Mouse (Mus musculus) MEL (cell line): ENCODE measurements around the gene Erg.
A peak's percentile ranks its signal among the peaks of the same experiment; 100 is the strongest.

Experiments
- CTCF ChIP-seq, 3 experiments: IDR thresholded peaks in 2 of 3; conservative IDR thresholded peaks in 1 of 3; 2 replicates each; pipeline ENCODE4 v1.5.1; 2011 to 2012; ENCODE audit warnings: low read length in 3 of 3, low read depth in 2 of 3, mild to moderate bottlenecking in 2 of 3, improper control_type of control experiment in 1 of 3, inconsistent platforms in 1 of 3, mixed read lengths in 1 of 3, moderate library complexity in 1 of 3; ENCODE audit not compliant: control insufficient read depth in 1 of 3, insufficient read depth in 1 of 3, poor library complexity in 1 of 3, severe bottlenecking in 1 of 3
- EP300 ChIP-seq, 2 experiments: IDR thresholded peaks; 2 replicates each; pipeline ENCODE4 v1.6.1; 2011; ENCODE audit warnings: improper control_type of control experiment in 2 of 2, low read length in 2 of 2, low read depth in 1 of 2, mild to moderate bottlenecking in 1 of 2
- KAT2A ChIP-seq: conservative IDR thresholded peaks from 2 replicates; pipeline ENCODE4 v1.6.1; 2012; ENCODE audit warnings: low read depth, low read length, improper control_type of control experiment, inconsistent platforms
- MAZ ChIP-seq: IDR thresholded peaks from 2 replicates; pipeline ENCODE4 v1.6.1; 2012; ENCODE audit warnings: low read depth, mild to moderate bottlenecking, inconsistent platforms, low read length, improper control_type of control experiment
- POLR2A ChIP-seq, 2 experiments: IDR thresholded peaks; 2 replicates each; pipeline ENCODE4 v1.6.1; 2011 to 2012; ENCODE audit warnings: low read length in 2 of 2, mild to moderate bottlenecking in 2 of 2, control low read depth in 1 of 2, improper control_type of control experiment in 1 of 2, low read depth in 1 of 2, moderate library complexity in 1 of 2; ENCODE audit not compliant: control insufficient read depth in 1 of 2, insufficient read depth in 1 of 2, poor library complexity in 1 of 2
- POLR2AphosphoS5 ChIP-seq: IDR thresholded peaks from 2 replicates; pipeline ENCODE4 v1.6.1; 2012; ENCODE audit warnings: low read depth, borderline replicate concordance, mild to moderate bottlenecking, inconsistent platforms, low read length, moderate library complexity, mixed read lengths
- SIN3A ChIP-seq: IDR thresholded peaks from 2 replicates; pipeline ENCODE4 v1.6.1; 2012; ENCODE audit warnings: low read length, improper control_type of control experiment, inconsistent platforms
- USF1 ChIP-seq: IDR thresholded peaks from 2 replicates; pipeline ENCODE4 v1.6.1; 2014; ENCODE audit warnings: low read depth, mild to moderate bottlenecking, inconsistent platforms, low read length, improper control_type of control experiment, moderate library complexity
- ZMIZ1 ChIP-seq: IDR thresholded peaks from 2 replicates; pipeline ENCODE4 v1.6.1; 2012; ENCODE audit warnings: low read depth, mild to moderate bottlenecking, inconsistent platforms, low read length, improper control_type of control experiment, moderate library complexity

- peak; percentile 58 to 78 (median 74) for TF ChIP-seq CTCF (IDR thresholded peaks at IDR 0.05 in 2 of 3, conservative IDR thresholded peaks at IDR 0.05 in 1 of 3; ENCODE audit: control insufficient read depth in 1 of 3, insufficient read depth in 1 of 3, low read depth in 2 of 3, low read length in 3 of 3, poor library complexity in 1 of 3, severe bottlenecking in 1 of 3)
- TF ChIP-seq USF1 = no peak
- TF ChIP-seq KAT2A = no peak
- TF ChIP-seq MAZ = no peak
- TF ChIP-seq POLR2A (IDR thresholded peaks at IDR 0.05; ENCODE audit: control insufficient read depth in 1 of 2, insufficient read depth in 1 of 2, low read depth in 1 of 2, low read length in 2 of 2, poor library complexity in 1 of 2) = no peak
- no peak for TF ChIP-seq SIN3A
- no peak for TF ChIP-seq EP300 (IDR thresholded peaks at IDR 0.05; ENCODE audit: low read depth in 1 of 2, low read length in 2 of 2)
- no peak for TF ChIP-seq POLR2AphosphoS5
- TF ChIP-seq ZMIZ1 = no peak
These were observed 240.5 kb downstream of the Erg start for GRCm38 (mm10) chr16:95345882-95346281.
